Comparison of ENCODE assay signal across 16 mouse cellular contexts in the genomic region with DNA sequence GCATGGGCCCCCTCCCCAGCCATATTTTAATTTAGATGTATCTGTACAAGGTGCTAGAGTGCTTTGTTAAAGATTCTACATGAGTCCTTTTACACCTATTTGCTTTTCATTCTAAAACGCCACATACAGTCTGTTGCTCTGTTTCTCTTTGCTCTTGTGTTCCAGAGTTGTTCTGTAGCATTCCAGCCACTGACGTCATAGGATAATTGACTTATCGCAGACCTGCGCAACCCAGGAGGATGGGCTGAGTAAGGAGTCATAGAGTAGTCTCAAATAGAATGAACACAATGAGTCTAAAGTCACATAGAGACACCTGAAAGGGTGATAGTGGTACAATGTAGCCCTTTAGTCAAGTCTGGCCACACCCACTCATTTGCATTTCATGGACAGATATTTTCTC. TPM values are rescaled to one million over a fixed set of nuclear protein-coding genes. Genes with fewer than 3 reads are reported as not detected.
"Had no signal": no experiment of that assay in that cellular context is flagged by ENCODE, and none has a peak within 500 bp of the region (broad histone marks: within the 10 kb centered on the region; RNA-seq: fewer than 3 reads in every experiment).

No protein-coding gene starts in this region.

- DNase-seq: kidney, postnatal 10 days; kidney, postnatal 36 days; liver; lung, postnatal 4 days; midbrain, embryonic 14.5 days; thymus, adult 18-20 months; thymus, postnatal 14 days; thymus, postnatal 4 days had no signal

- H3K27ac ChIP-seq: kidney, embryonic 15.5 days; limb, embryonic 10.5 days; limb, embryonic 13.5 days; liver, embryonic 12.5 days; liver, embryonic 15.5 days; lung, embryonic 15.5 days had no signal

- H3K4me1 ChIP-seq: kidney, embryonic 15.5 days; limb, embryonic 10.5 days; liver, embryonic 12.5 days; liver, embryonic 15.5 days; lung, embryonic 15.5 days had no signal

- H3K4me3 ChIP-seq: kidney, embryonic 15.5 days; limb, embryonic 10.5 days; limb, embryonic 13.5 days; liver, embryonic 12.5 days; liver, embryonic 15.5 days; lung, embryonic 15.5 days had no signal

- H3K27me3 ChIP-seq: kidney, embryonic 15.5 days; limb, embryonic 13.5 days; liver, embryonic 12.5 days; liver, embryonic 15.5 days; lung, embryonic 15.5 days had no signal

RNA-seq across cellular contexts. Expression of gene Slc4a4, which starts 28.8 kb away (rescaled TPM):
- total RNA-seq: megakaryocyte progenitor cell, adult 5-6 weeks; megakaryocyte-erythroid progenitor cell, adult 5-6 weeks had no signal
